In the genomic region with DNA sequence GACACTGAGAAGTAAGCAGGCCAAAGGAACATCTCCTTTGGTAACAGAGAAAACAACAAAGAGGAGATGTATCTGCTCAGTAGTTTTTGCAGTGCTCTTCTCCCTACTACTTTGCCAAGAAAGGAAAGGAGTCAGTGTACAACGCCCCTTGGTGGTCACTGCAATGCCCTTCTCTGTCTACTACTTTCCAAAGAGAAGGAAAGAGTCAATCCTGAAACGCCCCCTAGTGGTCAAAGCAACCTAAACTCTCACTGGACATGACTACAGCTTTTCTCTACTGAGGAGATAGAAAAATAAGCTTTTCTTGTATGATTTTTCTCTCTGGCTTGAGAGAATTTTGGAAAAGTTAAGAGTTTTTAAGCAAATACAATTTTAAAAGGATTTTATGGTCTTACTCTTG, we compare ENCODE assay signal across 9 mouse cellular contexts. TPM values are rescaled to one million over a fixed set of nuclear protein-coding genes. Genes with fewer than 3 reads are reported as not detected.
A peak's percentile ranks its signal among the peaks of the same experiment; 100 is the strongest.
DNase-seq lines count a peak whose midpoint lies in the region; ATAC-seq lines count a peak whose summit lies in the region.
"Had no signal": no experiment of that assay in that cellular context is flagged by ENCODE, and none has a peak within 500 bp of the region (broad histone marks: within the 10 kb centered on the region; RNA-seq: fewer than 3 reads in every experiment).

No protein-coding gene starts in this region.

- H3K9me3 ChIP-seq in hindbrain, embryonic 11.5 days (ENCODE audit: control insufficient read depth, low read length): no peaks in the 10 kb centered on the region
- no peaks in the 10 kb centered on the region for H3K9me3 ChIP-seq in hindbrain, embryonic 13.5 days
- H3K9me3 ChIP-seq: neural tube, embryonic 13.5 days had no signal

- no peak overlapping the region for H3K4me3 ChIP-seq in hindbrain, embryonic 11.5 days (ENCODE audit: low read depth, low read length)
- H3K4me3 ChIP-seq in hindbrain, embryonic 13.5 days: no peak overlapping the region
- H3K4me3 ChIP-seq: neural tube, embryonic 13.5 days had no signal

- 0% methylated on average over 2 of the region's 2 CpGs for WGBS in hindbrain, embryonic 11.5 days
- 18% methylated on average over 2 of the region's 2 CpGs for WGBS in hindbrain, embryonic 13.5 days

- no peaks in the 10 kb centered on the region for H3K36me3 ChIP-seq in hindbrain, embryonic 11.5 days (ENCODE audit: control insufficient read depth, insufficient read depth, low read length)
- peaks cover 15% of the 10 kb centered on the region for H3K36me3 ChIP-seq in hindbrain, embryonic 13.5 days

- no peaks in the 10 kb centered on the region for H3K27me3 ChIP-seq in hindbrain, embryonic 11.5 days (ENCODE audit: control insufficient read depth, insufficient read depth, low read length)
- no peaks in the 10 kb centered on the region for H3K27me3 ChIP-seq in hindbrain, embryonic 13.5 days
- H3K27me3 ChIP-seq: neural tube, embryonic 13.5 days had no signal

- peak; percentile 63 for DNase-seq in hindbrain, embryonic 11.5 days (ENCODE audit: low spot score)
- DNase-seq in 3T3-L1 (ENCODE audit: low read depth, low spot score) (peak; percentile 92), ES-CJ7 (ENCODE audit: low read depth, low spot score) (peak; percentile 51)
- peak; percentile 49 to 76 for DNase-seq in cerebellum, postnatal 14 days
- DNase-seq in layer of hippocampus, adult 8-10 months (ENCODE audit: low spot score in 2 of 2): peak; percentile 5 to 6
- DNase-seq in retina, embryonic 14.5 days (ENCODE audit: low spot score): peak; percentile 71

- no peak overlapping the region for H3K4me2 ChIP-seq in hindbrain, embryonic 11.5 days (replicated peaks; ENCODE audit: low read depth, low read length)
- H3K4me2 ChIP-seq in hindbrain, embryonic 13.5 days: no peak overlapping the region
- H3K4me2 ChIP-seq: neural tube, embryonic 13.5 days had no signal

- H3K27ac ChIP-seq in hindbrain, embryonic 11.5 days (ENCODE audit: low read depth, low read length): no peak overlapping the region
- no peak overlapping the region for H3K27ac ChIP-seq in hindbrain, embryonic 13.5 days
- H3K27ac ChIP-seq: neural tube, embryonic 13.5 days had no signal

- H3K4me1 ChIP-seq in hindbrain, embryonic 11.5 days (replicated peaks; ENCODE audit: control insufficient read depth, insufficient read depth, low read length): no peaks in the 10 kb centered on the region
- no peaks in the 10 kb centered on the region for H3K4me1 ChIP-seq in hindbrain, embryonic 13.5 days (replicated peaks)
- H3K4me1 ChIP-seq: neural tube, embryonic 13.5 days had no signal

- no peak overlapping the region for H3K9ac ChIP-seq in hindbrain, embryonic 11.5 days (ENCODE audit: low read depth, low read length)
- H3K9ac ChIP-seq in hindbrain, embryonic 13.5 days: no peak overlapping the region
- H3K9ac ChIP-seq: neural tube, embryonic 13.5 days had no signal

- no peak for ATAC-seq in hindbrain, embryonic 11.5 days (ENCODE audit: low FRiP score)
- no peak for ATAC-seq in hindbrain, embryonic 13.5 days (ENCODE audit: low FRiP score)
- ATAC-seq in erythroblast, adult 5-6 weeks (replicated peaks; ENCODE audit: low FRiP score, poor library complexity, severe bottlenecking): no peak

RNA-seq across cellular contexts. Expression of a gene that starts 15.4 kb away (rescaled TPM):
- 40.7 and 41.6 TPM in 2 replicates for polyA plus RNA-seq in hindbrain, embryonic 11.5 days (2014; fragmentation: Nextera tagmentation; extraction: Ambion mirVana)
- polyA plus RNA-seq in hindbrain, embryonic 13.5 days (2015; fragmentation: Nextera tagmentation; extraction: Ambion mirVana): 45.0 and 45.6 TPM in 2 replicates
- 10 to 100 TPM; 17.7 to 20.2 (median 18.7) TPM for total RNA-seq in layer of hippocampus, adult 8-10 months (2022)
- total RNA-seq in erythroblast, adult 5-6 weeks (2015; ENCODE audit: low replicate concordance): 0.58 and 1.7 TPM in 2 replicates
- 3.2 and 3.9 TPM in 2 replicates for total RNA-seq in erythroblast, adult 5-6 weeks (2017; ENCODE audit: low replicate concordance)

RNA-seq across cellular contexts. Expression of a gene that starts 50.8 kb away (rescaled TPM):
- polyA plus RNA-seq in hindbrain, embryonic 11.5 days (2014; fragmentation: Nextera tagmentation; extraction: Ambion mirVana): not detected in 2 replicates
- polyA plus RNA-seq in hindbrain, embryonic 13.5 days (2015; fragmentation: Nextera tagmentation; extraction: Ambion mirVana): 0.09 TPM in 1 of 2 replicates, not detected in the other
- not detected for total RNA-seq in layer of hippocampus, adult 8-10 months (2022)
- not detected in 2 replicates for total RNA-seq in erythroblast, adult 5-6 weeks (2015; ENCODE audit: low replicate concordance)
- total RNA-seq in erythroblast, adult 5-6 weeks (2017; ENCODE audit: low replicate concordance): not detected in 2 replicates
- polyA plus RNA-seq: neural tube, embryonic 13.5 days had no signal

Comparison
In these comparisons a context has a peak if more than half of its experiments do, and no peak if none do; other contexts are left out.
1. DNase-seq: peak in every context shown above with its lines; median percentile 92 in 3T3-L1; 71 in retina, embryonic 14.5 days; 63 in hindbrain, embryonic 11.5 days; 62 in cerebellum, postnatal 14 days; 51 in ES-CJ7; 6 in layer of hippocampus, adult 8-10 months.